Mouse (Mus musculus) gastrocnemius, postnatal 36 days (tissue): ENCODE data around the gene Mdm2. TPM values are rescaled to one million over a fixed set of nuclear protein-coding genes. Genes with fewer than 3 reads are reported as not detected.

Experiments used
- DNase-seq, 2 experiments: peaks; one replicate each; pipeline ENCODE4 v3.0.0; 2022
- intact Hi-C: fragments of 180-260 bp; cut with DNase I; formaldehyde crosslinking; loops from one replicate; pipeline ENCODE4 v1.15.1; 2025
- total RNA-seq, 2 experiments: library from RNA; stranded (reverse); gene quantifications; 2 replicates each; pipeline ENCODE4 v1.2.3; 2021

The Mdm2 gene
- total RNA-seq, 2 experiments from 2014 or later: 40.8 to 44.9 TPM

DNA sequence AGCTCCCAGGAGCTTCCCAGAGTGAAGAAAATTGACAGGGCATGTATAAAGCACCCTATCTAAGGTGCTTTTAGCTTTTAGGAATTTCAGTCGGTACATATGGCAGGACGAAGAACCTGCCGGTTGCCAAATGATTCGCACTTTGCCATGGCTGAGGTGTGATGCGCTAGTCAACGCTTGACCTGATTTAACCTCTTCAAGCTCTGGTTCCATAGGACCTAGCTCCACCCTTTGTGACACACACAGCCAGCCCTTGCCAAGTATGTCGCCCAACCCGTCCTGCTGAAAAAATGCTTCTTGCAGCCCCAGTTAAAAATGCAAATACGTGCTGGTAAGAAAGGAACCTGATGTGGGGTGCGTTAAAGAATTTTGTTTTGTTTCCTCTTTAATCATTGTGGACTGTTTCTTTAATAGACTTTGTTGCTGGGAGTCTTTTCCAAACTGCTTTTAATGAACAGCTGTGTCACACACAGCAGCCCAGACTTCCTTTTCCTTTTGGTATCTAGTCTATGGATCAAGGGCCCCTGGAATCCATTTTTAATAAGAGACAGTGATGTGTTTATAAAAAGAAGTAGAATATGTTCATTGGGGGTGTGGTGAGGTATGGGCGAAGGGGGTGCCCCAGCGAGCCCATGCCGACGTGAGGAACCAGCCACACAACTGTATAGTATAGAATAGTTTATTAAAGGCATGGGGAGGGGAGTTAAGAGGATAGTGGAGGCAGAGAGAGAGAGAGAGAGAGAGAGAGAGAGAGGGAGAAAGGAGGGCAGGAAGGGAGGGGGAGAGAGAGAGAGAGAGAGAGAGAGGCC is 47.3 kb downstream of the Mdm2 start:
- DNase-seq: no peak
- intact Hi-C loops: no loop called here

DNA sequence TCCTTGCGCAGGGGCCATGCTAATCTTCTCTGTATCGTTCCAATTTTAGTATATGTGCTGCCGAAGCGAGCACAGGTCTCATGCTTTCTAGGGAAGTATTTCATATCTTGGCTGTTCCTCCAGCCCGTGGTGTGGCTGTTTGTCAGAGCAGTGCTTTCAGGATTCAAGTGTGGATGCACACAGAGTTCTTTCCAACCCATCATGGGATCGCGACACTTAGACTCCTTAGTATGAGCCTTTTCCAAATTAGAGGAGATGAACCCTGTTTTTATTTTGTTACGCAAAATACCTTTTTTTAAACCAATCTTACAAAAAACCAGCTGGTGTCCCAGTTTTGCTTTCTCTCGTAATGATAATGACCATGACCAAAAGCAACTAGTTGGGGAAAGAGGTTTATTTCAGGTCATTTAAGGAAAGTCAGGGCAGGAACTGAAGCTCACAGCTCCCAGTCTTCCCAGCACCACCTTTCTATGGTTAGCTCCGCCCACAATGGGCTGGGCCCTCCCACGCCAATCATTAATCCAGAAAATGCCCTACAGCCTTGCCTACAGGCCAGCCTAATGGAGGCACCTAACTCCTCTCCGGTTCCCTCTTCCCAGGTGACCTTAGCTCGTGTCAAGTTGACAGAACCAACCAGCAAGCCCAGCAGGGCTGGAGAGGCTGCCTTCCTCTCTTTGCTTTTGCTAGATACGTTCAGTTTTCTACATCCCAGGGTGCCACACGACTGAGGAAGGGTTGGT is 48.1 kb downstream of the Mdm2 start:
- intact Hi-C loops: no loop called here
- no peak for DNase-seq

DNA sequence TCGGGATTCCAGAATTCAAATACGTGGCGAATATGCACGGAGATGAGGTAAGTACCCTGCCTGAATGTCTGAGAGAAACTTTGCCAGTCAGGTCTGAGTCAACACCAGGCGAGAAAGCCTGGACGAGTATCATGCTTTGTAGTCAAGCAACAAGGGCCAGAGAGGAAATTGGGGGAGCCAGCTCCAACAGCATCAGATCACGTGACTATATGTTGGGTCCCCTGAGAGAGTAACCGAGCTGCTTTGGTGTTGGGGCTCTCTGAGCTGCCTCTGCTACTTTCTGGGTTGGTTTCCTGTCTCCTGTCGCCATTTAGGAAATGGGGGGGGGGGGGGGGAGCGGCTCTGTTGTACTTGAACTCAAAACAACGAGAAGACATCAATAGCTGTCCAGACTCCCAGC is 50.7 kb downstream of the Mdm2 start:
- no peak for DNase-seq
- intact Hi-C loops: no loop called here

DNA sequence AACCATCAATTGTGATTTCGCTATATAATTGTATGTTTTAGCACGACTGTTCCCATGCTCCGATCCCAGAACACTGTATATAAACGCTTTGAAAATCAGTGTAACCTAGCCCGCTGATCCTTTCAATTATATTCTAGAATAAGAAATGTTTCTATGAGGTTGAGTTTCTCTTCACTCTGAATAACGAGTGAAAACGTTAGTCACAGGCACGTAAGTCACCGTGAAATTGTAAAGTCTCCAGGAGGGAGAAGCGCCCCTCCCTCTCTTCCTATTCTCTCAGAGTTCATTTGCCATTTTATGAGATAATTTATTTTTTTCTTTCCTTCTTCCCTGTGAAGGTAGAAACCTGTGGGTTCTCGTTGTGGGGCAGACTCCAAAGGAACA is 51.1 kb downstream of the Mdm2 start:
- intact Hi-C loops: no loop called here
- no peak for DNase-seq

DNA sequence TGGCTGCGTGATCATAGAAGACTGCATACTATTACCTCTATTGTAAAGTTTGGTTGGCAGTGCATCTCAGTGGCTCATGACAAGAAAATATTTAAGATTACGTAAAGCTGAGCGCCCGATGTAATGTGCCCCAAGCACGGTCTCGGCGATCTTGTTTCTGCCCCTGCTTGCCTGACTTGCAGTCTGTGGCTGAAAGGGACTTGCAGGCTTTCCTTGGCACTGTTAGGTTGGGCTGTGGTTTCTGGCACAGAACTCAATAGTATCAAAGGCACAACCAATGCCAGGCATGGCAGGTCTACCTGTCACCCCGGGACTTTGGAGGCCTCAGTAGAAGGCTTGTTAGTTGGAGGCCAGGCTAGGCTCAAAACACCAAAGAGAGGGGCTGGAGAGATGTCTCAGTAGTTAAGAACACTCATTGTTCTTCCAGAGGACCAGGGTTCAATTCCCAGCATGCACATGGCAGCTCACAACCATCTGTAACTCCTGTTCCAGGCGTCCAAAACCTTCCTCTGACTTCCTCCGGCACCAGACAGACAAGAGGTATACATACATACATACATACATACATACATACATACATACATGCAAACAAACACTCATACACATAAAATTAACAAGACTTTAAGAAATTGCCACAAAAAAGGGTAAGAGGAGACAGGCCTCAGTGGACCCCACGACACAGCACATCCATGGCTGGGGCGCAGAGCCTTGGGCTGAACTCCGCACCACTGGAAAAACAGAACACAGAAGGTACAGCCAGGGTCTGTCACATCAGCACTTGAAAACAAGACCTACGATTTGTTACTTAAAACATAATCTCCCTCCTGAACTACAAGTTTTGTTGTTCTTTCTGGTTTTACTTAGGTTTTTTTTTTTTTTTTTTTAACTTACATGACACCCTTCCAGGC is 51.8 kb downstream of the Mdm2 start:
- intact Hi-C loops: no loop called here
- no peak for DNase-seq

DNA sequence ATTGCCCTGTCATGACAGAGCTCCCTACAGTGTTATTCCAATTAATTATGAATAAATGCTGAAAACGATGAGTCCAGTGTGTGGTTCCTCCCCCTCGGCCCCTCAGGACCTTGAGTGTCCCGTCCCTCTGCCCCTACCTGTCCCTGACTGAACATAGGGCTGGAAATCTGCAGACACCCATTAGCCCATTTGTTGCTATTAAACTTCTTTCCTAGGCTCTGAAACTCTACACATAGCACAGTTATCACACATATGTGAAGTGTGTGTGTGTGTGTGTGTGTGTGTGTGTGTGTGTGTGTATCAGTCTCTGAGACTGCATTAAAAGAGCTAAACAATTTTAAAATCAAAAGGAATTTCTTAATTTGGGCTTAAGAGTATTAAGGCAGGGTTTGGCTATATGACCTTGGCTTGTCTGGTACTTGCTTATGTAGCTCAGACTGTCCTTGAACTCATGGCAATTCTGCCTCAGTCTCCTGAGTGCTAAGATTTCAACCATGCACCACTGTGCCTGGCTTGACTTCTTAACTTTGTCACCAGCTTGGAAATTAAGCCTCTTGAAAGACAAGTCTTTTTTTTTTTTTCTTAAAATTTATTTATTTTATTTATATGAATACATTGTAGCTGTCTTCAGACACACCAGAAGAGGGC is 52.8 kb downstream of the Mdm2 start:
- intact Hi-C loops: no loop called here
- no peak for DNase-seq

DNA sequence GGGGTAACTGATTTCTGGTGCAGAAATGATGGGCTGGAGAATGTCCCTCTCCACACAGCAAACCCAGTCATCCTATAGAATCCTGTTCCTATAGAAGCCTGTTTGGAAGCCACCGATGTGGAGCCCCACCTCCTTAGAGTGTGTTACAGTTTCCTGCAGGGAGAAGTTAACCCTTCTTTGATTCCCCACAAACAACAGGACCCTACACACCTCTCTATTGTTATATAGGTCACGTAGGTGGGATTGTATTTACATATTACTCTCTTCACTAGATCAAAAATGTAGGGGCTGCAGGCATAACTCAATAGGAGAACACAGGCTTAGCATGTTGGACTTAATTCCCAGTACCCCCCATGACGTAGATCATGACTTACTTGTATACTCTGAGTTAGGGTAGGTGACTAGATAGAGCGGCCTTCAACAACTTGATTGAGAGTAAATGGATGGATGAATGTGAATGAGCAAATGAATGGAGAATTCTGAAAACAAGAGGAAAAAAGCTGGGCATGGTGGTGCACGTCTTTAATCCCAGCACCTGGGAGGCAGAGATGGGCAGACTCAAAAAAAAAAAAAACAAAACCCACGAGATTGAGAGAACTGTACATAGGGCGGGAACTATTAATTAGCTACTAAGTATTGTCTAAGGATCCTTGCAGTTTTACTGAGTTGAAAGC is 53.4 kb downstream of the Mdm2 start:
- intact Hi-C loops: no loop called here
- no peak for DNase-seq

DNA sequence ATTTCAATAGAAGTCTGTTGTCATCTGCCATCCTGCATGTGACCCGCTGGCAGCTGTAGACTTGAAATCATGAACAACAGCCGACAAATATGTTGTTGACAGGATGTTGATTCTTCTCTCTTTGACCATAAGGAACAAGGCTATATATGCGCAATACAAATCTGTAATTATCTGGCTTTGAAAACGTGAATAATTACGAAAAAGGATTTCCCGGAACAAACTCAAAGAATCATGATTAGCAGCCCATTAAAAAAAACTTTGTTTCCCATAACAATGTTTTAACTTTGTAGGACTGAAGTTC is 53.9 kb downstream of the Mdm2 start:
- no peak for DNase-seq
- intact Hi-C loops: no loop called here

DNA sequence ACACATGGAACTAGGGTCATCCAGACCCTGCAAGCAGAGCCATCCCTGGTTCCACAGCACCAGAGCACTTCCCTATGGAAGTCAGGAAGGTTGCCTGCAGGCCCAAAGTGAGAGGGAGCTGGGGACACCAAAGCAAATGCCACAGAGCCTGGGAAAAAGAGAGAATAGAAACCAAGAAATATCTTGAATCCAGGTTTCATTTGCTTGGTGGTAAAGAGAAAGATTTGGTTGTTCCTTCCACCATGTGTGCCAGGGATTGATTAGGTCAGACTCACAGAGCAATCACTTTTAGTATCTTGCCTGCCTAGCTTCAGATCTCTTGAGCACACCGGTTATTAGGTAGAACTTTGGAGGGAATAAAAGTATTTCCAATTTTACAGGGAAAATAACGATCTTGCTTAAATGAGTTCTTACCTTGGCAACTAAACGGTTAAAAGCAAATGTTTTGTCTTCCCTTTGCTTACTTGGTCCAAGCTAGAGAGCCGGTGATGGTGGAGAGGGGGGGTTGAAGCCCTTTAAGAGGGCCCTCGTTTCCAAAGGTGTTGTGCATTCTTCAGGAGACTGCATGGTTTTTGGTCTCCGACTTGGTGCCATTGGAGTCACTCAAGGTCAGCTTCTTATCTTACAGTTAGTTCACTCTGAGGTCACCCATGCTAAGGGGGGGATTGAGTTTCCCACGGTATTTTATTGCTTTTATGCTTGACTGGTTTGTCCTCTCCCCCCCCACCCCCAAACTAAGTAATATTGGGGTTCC is 54.5 kb downstream of the Mdm2 start:
- intact Hi-C loops: no loop called here
- no peak for DNase-seq

DNA sequence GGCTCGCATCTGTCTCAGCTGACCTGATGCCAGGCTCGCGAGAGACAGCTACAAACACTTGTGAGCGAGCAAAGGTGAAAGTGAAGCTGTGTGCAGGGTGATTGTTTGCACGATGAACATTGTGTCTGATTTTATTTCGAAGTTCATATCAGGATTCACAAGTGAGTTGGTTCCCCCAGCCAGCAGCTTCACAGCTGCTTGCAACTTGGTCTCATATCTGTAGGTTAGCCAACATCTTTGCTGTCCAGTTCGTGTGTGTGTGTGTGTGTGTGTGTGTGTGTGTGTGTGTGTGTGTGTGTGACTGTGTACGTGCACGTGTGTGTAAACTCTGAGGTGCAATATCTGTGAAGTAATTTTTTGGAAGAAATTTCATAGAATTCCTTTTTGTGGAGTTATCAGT is 55.1 kb downstream of the Mdm2 start:
- intact Hi-C loops: no loop called here

DNA sequence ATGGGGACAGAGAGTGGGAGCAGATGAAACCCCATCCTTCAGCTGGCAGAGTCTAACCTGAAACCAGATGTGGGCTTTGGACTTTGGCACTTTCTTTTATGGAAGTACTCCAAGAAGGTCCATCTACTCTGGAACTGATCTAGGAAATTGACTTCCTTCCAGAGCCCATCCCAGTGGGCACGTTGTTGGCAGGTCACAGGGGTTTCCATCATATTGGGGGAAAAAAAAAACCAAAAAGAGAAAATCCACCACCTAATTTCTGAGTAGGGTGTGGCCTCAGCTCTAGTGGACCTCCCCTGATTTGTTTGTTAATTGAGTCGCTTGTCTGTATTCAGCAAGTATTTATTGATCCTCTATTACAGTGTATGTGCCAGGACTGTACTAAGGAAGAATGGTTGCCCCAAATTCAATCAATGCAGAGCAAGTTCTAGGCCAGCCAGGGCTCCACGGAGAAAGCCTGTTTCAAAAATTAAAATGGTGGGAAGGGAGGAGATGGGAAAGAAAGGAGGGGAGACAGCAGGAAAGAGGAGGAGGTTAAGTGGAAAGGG is 55.9 kb downstream of the Mdm2 start:
- intact Hi-C loops: no loop called here
- DNase-seq: no peak

More for the DNA sequence above, 55.1 kb downstream of the Mdm2 start:
- DNase-seq: no peak

DNA sequence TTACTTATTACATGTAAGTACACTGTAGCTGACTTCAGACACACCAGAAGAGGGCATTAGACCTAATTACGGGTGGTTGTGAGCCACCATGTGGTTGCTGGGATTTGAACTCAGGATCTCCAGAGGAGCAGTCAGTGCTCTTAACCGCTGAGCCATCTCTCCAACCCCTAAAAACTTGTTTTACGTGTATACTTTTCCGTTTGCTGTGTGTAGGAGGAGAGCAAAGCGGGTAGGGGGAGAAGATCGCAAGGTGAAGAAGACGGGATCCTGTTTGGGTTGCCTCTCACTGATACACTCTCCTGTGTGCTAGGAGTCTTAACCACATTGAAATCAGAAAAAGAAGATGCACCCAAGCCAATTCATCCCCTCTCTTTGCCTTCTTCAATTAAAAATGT is 56.8 kb downstream of the Mdm2 start:
- DNase-seq: no peak
- intact Hi-C loops: no loop called here

DNA sequence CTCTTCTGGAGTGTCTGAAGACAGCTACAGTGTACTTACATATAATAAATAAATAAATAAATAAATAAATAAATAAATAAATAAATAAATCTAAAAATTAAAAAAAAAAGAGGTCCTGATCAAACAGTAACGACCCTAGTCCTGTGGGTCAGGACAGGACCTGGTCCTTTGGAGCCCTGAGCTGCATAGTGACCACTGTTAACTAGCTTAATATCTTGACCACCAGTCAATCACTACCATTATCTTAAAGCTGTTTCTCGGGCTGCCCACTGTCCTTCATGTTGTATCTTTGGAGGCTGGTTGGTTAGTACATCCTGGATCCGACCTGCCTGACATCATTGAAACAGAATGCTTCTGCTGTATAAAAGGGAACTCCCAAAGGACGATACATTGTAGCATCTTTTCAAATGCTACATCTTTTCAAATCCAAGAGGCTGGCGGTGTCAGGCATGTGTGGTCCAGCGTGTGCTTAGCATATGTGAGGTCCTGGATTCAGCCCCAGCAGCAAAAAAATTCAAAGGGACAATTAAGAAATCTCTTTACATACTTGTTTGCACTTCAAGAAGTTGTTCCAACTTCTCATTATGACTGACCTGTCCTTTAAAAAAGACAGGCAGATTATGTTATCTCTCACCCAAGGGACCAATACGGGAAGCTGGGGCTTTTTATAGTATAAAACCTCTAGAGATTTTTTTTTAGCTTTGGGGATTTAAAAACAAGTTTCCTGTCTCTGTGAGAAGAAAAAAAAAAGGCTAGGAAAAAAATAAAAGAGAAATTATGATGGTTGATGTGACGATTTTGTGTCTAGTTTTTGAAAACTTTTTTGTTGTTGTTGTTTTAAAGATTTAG is 57.4 kb downstream of the Mdm2 start:
- intact Hi-C loops: no loop called here
- no peak for DNase-seq

DNA sequence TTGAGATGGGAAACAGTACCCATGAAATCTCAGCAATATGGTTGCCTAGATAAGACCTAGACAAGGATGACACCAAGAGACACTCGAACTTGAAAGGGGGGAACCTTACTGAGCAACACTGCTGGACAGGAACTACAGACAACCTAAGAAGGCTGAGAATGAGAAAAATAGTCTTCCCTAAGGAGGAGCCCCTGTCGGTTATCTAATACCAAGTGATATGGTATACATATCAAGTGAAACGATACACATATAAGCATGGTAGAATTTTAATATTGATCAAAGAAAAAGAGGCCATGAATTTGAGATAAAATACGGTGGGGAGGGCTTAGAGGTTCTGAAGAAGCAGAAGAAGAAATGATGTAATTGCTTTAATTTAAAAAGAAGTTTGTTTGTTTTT is 58.2 kb downstream of the Mdm2 start:
- DNase-seq: no peak
- intact Hi-C loops: no loop called here

DNA sequence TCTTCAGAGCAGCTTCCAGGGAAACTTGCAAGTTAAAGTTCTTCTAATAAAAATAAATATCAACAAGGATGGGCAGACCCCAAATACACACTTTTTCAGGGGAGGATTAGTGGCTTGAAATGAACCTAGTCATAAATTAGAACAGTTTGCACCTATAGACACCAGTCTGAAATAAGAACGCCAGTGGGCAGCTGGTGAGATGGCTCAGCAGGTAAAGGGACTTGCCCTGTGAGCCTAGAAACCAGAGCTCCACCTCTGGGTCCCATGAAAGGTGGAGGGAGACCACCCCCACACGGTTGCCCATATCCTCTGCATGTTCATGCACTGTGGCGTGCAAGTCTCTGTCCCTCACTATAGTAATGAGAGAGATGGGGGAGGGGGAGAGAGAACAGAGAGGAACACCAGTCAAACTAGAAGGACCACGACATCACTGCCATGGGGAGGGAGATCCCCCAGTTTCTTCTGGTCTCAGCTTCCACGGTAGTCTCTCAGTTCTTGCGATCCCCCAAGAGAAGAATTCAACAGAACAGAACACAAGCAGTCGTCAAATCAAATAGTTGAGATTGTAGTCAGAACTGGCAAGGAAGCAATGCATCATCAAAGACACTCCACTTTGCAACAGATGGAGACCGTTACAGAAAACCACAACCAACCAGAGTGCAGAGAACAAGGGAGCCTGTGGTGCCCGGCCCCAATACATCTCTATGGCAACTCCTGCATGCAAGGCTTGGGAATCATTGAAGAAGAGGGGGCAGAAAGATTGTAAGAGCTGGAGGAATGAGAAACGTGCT is 58.8 kb downstream of the Mdm2 start:
- intact Hi-C loops: no loop called here
- no peak for DNase-seq

DNA sequence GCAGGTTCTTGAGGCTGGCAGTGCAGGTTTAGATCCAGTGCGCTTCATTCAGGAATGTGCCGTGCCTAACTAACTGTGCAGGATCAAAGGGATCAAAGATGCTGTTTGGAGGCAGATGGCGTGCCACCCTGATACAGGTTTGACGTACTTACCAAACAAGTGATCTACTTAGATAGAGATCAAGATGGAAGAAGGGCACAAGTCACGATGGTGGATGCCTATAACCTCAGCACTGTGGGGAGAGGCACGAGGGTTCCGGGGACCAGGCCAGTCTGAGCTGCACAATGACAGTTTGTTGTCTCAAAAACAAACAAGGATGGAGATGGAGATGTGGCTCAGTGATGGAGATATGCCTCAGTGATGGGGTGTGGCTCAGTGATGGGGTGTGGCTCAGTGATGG is 59.8 kb downstream of the Mdm2 start:
- intact Hi-C loops: no loop called here

DNA sequence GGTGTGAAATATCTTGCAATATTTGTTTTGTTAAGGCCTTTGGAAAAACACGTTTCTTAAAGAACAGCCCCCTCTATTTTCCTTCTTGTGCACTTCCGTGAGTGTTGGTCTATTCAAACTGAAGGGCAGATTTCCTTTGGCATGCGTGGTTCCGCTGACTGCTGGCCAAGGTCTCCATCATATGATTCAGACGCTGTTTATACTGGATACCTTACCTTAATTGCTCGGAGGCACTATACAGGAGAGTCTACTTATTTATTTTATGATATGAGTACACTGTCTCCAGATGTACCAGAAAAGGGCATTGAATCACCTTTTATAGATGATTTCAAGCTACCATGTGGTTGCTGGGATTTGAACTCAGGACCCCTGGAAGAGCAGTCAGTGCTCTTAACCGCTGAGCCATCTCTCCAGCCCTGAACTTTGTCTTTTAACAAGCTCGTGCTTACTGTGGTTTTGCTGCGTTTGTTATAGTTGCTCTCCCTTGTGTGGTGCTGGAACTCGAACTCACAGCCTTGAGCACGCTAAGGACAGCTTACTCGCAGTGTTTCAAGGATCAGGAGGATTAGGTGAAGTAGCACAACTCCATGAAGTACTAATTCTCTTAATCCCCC is 60.4 kb downstream of the Mdm2 start:
- DNase-seq: no peak
- intact Hi-C loops: no loop called here

More for the DNA sequence above, 59.8 kb downstream of the Mdm2 start:
- no peak for DNase-seq
